Mouse (Mus musculus) intestine, embryonic 15.5 days (tissue): ENCODE results near the gene Nab2. TPM values are rescaled to one million over a fixed set of nuclear protein-coding genes. Genes with fewer than 3 reads are reported as not detected.

ENCODE experiments used
- ATAC-seq: fragments of 200-750 bp; cut with Nextera tagmentation; 2 replicates; pipeline ENCODE4 v1.8.0; 2017; ENCODE audit warnings: moderate TSS enrichment, moderate library complexity
- H3K27ac ChIP-seq: fragments of 300-500 bp; sonication (generic); 2 replicates; pipeline ENCODE4 v1.5.1; 2015; ENCODE audit warnings: mild to moderate bottlenecking, inconsistent platforms
- H3K27me3 ChIP-seq: fragments of 300-500 bp; sonication (generic); replicated peaks from 2 replicates; pipeline ENCODE4 v1.6.1; 2015; ENCODE audit warnings: inconsistent platforms
- H3K36me3 ChIP-seq: fragments of 300-500 bp; sonication (generic); 2 replicates; pipeline ENCODE4 v1.6.1; 2015; ENCODE audit warnings: inconsistent platforms
- H3K4me1 ChIP-seq: fragments of 300-500 bp; sonication (generic); replicated peaks from 2 replicates; pipeline ENCODE4 v1.6.1; 2015; ENCODE audit warnings: inconsistent platforms
- H3K4me2 ChIP-seq: fragments of 300-500 bp; sonication (generic); replicated peaks from 2 replicates; pipeline ENCODE4 v1.6.1; 2015; ENCODE audit warnings: mild to moderate bottlenecking, inconsistent platforms
- H3K4me3 ChIP-seq: fragments of 300-500 bp; sonication (generic); replicated peaks from 2 replicates; pipeline ENCODE4 v1.5.1; 2015; ENCODE audit warnings: inconsistent platforms
- H3K9ac ChIP-seq: fragments of 300-500 bp; sonication (generic); 2 replicates; pipeline ENCODE4 v1.6.1; 2015; ENCODE audit warnings: inconsistent platforms
- H3K9me3 ChIP-seq: fragments of 300-500 bp; sonication (generic); 2 replicates; pipeline ENCODE4 v1.6.1; 2016; ENCODE audit warnings: inconsistent platforms
- WGBS: fragments of 180-500 bp; shearing (Covaris S2); methylation state at CpG from one replicate; pipeline ENCODE4 v1.1.7; 2015; 5-methylcytosine and 5-hydroxymethylcytosine counted together
- polyA plus RNA-seq: library from polyadenylated mRNA; unstranded; fragments of >200 nt; fragmentation: Nextera tagmentation; extraction: Ambion mirVana; gene quantifications from 2 replicates; pipeline ENCODE4 v1.2.1, GENCODE M21; 2015

The Nab2 gene
- polyA plus RNA-seq, 1 experiment from 2014 or later, result 8.3 TPM

GRCm38 (mm10) chr10:127632668-127633271, 35.6 kb downstream of the Nab2 start:
- Histone ChIP-seq H3K27ac (no peak overlapping the region), H3K9ac (no peak overlapping the region), H3K4me1 (peaks cover 9% of the 10 kb centered on the region; the same call in 1 of the 2 replicates), H3K4me3 (no peak overlapping the region), H3K9me3 (no peaks in the 10 kb centered on the region), H3K27me3 (no peaks in the 10 kb centered on the region), H3K36me3 (no peaks in the 10 kb centered on the region), H3K4me2 (no peak overlapping the region)
- peak; percentile 71 for ATAC-seq
- WGBS, result 27% methylated on average over 7 of the region's 7 CpGs

- no peak for ATAC-seq
- H3K9me3 ChIP-seq, result peaks cover 1% of the 10 kb centered on the region; the same call in 1 of the 2 replicates
- WGBS, result 77% methylated on average over 10 of the region's 10 CpGs
Observed at GRCm38 (mm10) chr10:127631261-127632214, 36.8 kb downstream of the Nab2 start.

GRCm38 (mm10) chr10:127626433-127626832, 41.9 kb downstream of the Nab2 start:
- Histone ChIP-seq H3K4me1 (peaks cover 6% of the 10 kb centered on the region; the same call in 1 of the 2 replicates), H3K9me3 (peaks cover 4% of the 10 kb centered on the region; the same call in 1 of the 2 replicates), H3K27ac (no peak overlapping the region), H3K27me3 (no peaks in the 10 kb centered on the region), H3K9ac (no peak overlapping the region), H3K4me2 (no peak overlapping the region), H3K36me3 (no peaks in the 10 kb centered on the region), H3K4me3 (no peak overlapping the region)
- 86% methylated on average over 3 of the region's 3 CpGs for WGBS
- ATAC-seq, result no peak

More at GRCm38 (mm10) chr10:127631261-127632214, 36.8 kb downstream of the Nab2 start:
- Histone ChIP-seq H3K27me3 (no peaks in the 10 kb centered on the region), H3K9ac (no peak overlapping the region), H3K4me3 (no peak overlapping the region), H3K36me3 (no peaks in the 10 kb centered on the region), H3K27ac (no peak overlapping the region), H3K4me1 (peaks cover 9% of the 10 kb centered on the region; the same call in 1 of the 2 replicates), H3K4me2 (no peak overlapping the region)

- Histone ChIP-seq H3K36me3 (no peaks in the 10 kb centered on the region), H3K9ac (no peak overlapping the region), H3K27ac (no peak overlapping the region), H3K4me2 (no peak overlapping the region), H3K9me3 (peaks cover 4% of the 10 kb centered on the region; the same call in 1 of the 2 replicates), H3K27me3 (no peaks in the 10 kb centered on the region), H3K4me3 (no peak overlapping the region), H3K4me1 (peaks cover 20% of the 10 kb centered on the region)
- ATAC-seq, result no peak
- 92% methylated on average over 6 of the region's 6 CpGs for WGBS
Observed at GRCm38 (mm10) chr10:127623439-127624216, 44.7 kb downstream of the Nab2 start.

- Histone ChIP-seq H3K36me3 (no peaks in the 10 kb centered on the region), H3K4me2 (no peak overlapping the region), H3K4me3 (no peak overlapping the region), H3K4me1 (peaks cover 30% of the 10 kb centered on the region), H3K9me3 (peaks cover 4% of the 10 kb centered on the region; the same call in 1 of the 2 replicates), H3K9ac (no peak overlapping the region), H3K27me3 (no peaks in the 10 kb centered on the region), H3K27ac (no peak overlapping the region)
- WGBS, result 68% methylated on average over 4 of the region's 4 CpGs
- no peak for ATAC-seq
Observed at GRCm38 (mm10) chr10:127622661-127623060, 45.7 kb downstream of the Nab2 start.

- Histone ChIP-seq H3K4me3 (peak overlapping the region; percentile 74), H3K4me1 (peaks cover 36% of the 10 kb centered on the region), H3K27ac (peak overlapping the region; percentile 98), H3K9ac (peak overlapping the region; percentile 75), H3K9me3 (peaks cover 4% of the 10 kb centered on the region; the same call in 1 of the 2 replicates), H3K4me2 (peak overlapping the region; percentile 95), H3K27me3 (no peaks in the 10 kb centered on the region), H3K36me3 (no peaks in the 10 kb centered on the region)
- WGBS, result 2% methylated on average over 13 of the region's 13 CpGs
- peak; percentile 52 for ATAC-seq
Observed at GRCm38 (mm10) chr10:127622057-127622392, 46.3 kb downstream of the Nab2 start.

GRCm38 (mm10) chr10:127621191-127622056, 46.9 kb downstream of the Nab2 start:
- WGBS, result under 1% methylated on average over 35 of the region's 39 CpGs
- Histone ChIP-seq H3K4me3 (peak overlapping the region; percentile 74), H3K9ac (peak overlapping the region; percentile 75), H3K4me1 (peaks cover 41% of the 10 kb centered on the region), H3K4me2 (peak overlapping the region; percentile 95), H3K27ac (peak overlapping the region; percentile 98), H3K36me3 (no peaks in the 10 kb centered on the region), H3K27me3 (no peaks in the 10 kb centered on the region), H3K9me3 (peaks cover 1% of the 10 kb centered on the region; the same call in 1 of the 2 replicates)
- ATAC-seq, result peak; percentile 93

GRCm38 (mm10) chr10:127620406-127621190, 47.8 kb downstream of the Nab2 start, which contains the start of gene Lrp1:
Gene Lrp1 (minus strand): TSS chr10:127621148.
- WGBS, result under 1% methylated on average over 26 of the region's 32 CpGs
- peaks cover 49% of the 10 kb centered on the region for H3K4me1 ChIP-seq
- peak within 1 kb of the TSS; percentile 95 for H3K4me2 ChIP-seq

GRCm38 (mm10) chr10:127619941-127620405, 48.4 kb downstream of the Nab2 start:
- Histone ChIP-seq H3K9ac (peak overlapping the region; percentile 74), H3K4me3 (peak overlapping the region; percentile 74), H3K4me2 (peak overlapping the region; percentile 95), H3K4me1 (peaks cover 55% of the 10 kb centered on the region), H3K36me3 (no peaks in the 10 kb centered on the region), H3K27me3 (no peaks in the 10 kb centered on the region), H3K9me3 (no peaks in the 10 kb centered on the region), H3K27ac (peak overlapping the region; percentile 92)
- 5% methylated on average over 12 of the region's 12 CpGs for WGBS
- 0 out of 2 replicates have a peak, but pooled peaks have one; percentile 3 for ATAC-seq

More at GRCm38 (mm10) chr10:127620406-127621190, 47.8 kb downstream of the Nab2 start, which contains the start of gene Lrp1:
- Histone ChIP-seq H3K27me3 (no peaks in the 10 kb centered on the region), H3K9me3 (no peaks in the 10 kb centered on the region), H3K4me3 (peak within 1 kb of the TSS; percentile 74), H3K36me3 (no peaks in the 10 kb centered on the region), H3K9ac (peak within 1 kb of the TSS; percentile 75), H3K27ac (peak within 1 kb of the TSS; percentile 98)
- peak; percentile 63 for ATAC-seq

GRCm38 (mm10) chr10:127619119-127619721, 49.1 kb downstream of the Nab2 start:
- no peaks in the 10 kb centered on the region for H3K27me3 ChIP-seq
- H3K36me3 ChIP-seq, result no peaks in the 10 kb centered on the region
- H3K9me3 ChIP-seq, result no peaks in the 10 kb centered on the region
- H3K4me1 ChIP-seq, result peaks cover 63% of the 10 kb centered on the region
- peak overlapping the region; percentile 74 for H3K9ac ChIP-seq
- H3K4me2 ChIP-seq, result peak overlapping the region; percentile 95
- no peak for ATAC-seq
- WGBS, result 28% methylated on average over 8 of the region's 8 CpGs
- peak overlapping the region; percentile 74 for H3K4me3 ChIP-seq
- H3K27ac ChIP-seq, result peak overlapping the region; percentile 92
